Mouse (Mus musculus) spleen, postnatal 4 days (tissue): ENCODE results near the gene Ctsf.
"Not testable (repeated sequence)": the region's sequence is repeated elsewhere in the genome, so short reads cannot be mapped to it uniquely, and the experiment has no call there.

Experiments
- DNase-seq, 2 experiments: peaks; one replicate each; pipeline ENCODE4 v3.0.0; 2022; ENCODE audit warnings: low spot score in 2 of 2

Gene Ctsf

DNA sequence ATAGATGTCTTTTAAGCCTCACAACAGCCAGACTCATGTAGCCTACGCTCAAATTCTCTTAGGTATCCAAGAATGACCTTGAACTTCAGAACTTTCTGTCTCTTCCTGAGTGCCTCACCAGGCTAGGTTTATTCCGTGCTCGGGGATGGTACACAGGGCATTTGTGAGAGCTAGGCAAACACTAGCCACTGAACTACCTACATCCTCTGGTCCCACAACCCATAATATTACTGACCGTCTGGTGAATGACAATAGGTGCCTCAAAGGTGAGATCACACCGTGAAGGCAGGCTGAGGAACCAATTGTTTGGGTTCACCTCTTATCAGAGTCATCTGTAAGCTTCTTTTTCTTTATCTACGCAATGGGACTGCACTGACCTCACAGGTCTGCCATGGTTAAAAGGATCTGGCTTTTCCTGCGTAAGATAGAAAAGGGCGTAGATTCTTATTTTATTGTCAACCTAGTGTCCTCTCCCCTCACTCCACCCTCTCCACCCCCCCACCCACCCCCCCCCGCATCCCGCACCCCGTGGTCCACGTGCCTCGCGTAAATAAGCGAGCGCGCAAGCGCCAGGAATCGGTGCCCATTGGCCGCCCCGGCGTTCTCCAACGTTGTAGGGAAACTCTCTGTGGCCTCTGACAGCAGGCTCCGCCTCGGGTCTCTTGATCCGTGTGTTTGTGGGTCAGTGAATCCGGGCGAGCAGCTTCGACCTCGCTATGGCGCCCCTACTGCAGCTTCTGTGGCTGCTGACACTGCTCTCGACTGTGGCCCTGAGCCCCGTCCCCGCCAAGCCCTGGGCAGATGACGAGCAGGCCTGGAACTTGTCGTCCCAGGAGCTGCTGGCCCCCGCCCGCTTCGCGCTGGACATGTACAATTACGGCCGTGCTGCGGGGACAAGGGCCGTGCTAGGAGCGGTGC lies at the start of gene Ctsf:
Gene Ctsf (plus strand): TSS at position 579 of the 918 bp plus-strand sequence.
- DNase-seq, result peak; percentile 73 to 81

DNA sequence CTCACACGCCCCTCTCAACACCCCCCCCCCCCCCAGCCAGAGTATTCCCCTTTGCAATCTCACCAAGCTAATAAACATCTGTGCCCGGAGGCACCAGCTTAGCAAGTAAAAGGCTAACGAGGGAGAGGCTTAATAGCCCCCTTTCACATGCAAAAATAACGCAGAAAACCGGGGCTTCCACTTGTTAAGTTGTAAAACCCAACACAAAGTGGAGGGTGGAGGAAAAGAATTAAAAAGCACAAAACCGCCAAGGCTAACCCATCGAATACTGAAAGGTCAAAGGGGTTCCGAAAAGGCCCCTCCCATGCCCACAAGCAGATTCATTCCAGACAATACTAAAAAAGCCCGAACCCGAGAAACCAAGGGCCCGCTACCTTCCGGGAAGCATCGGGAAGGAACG lies 44.6 kb upstream of the Ctsf start:
- no peak for DNase-seq

DNA sequence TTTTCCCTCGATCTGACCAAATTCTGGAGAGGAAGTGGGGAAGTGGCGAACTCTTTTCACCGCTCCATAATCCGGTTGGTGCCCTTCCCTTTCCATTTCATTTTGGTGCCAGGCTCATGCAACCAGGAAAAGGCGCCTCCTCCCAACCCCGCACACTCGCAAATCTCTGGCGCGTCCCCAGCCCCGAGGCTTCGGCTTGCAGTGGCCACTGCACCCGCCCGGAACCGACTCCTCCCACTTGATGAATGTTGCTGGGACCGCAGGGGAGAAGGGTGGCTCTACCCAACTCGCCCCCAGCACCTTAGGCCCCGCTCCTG lies 44.2 kb upstream of the Ctsf start:
- no peak for DNase-seq

DNA sequence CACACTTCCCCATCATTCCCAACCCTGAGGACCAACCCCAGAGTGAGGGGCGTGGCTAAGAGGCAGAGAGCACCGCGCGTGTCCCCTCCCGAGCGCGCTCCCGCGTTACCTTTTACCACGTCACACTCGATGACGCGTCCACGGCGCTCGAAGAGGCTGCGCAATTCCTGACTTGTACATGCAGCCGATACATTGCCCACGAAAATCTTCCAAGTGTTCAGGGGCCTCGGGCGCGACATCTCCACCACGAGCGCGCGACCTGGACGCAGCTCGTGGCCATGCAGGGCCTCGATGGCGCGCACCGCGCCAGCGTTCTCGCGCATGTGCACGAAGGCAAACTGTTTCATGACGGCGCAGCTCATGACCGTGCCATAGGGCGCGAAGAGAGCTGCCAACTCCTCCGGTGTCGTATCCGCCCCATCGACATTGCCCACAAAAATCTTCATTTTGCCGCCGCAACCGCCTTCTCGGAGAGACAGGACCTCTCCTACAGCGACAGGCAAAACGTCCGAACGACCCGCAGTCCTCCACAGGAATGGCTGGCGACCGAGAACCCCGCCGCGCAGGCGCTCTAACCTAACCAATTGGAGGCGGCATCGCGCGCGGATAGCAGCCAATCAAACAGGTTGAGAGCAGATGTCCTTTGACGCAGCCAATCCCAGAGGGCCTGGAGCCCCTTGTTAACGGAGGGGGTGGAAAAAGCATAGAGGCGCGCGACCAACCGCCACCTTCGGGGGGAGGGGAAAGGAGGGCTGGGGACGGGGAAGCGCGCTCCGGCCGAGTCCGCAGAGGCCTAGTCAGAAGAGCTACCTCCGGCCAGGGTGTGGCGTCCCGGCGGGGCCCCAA lies 43.6 kb upstream of the Ctsf start, which contains the start of the genes Gm21992 and Rbm14:
Gene Gm21992 (minus strand): TSS at position 550 of the 846 bp plus-strand sequence.
Gene Rbm14 (minus strand): TSS at position 572 of the 846 bp plus-strand sequence.
- DNase-seq, result peak; percentile 97 to 98

DNA sequence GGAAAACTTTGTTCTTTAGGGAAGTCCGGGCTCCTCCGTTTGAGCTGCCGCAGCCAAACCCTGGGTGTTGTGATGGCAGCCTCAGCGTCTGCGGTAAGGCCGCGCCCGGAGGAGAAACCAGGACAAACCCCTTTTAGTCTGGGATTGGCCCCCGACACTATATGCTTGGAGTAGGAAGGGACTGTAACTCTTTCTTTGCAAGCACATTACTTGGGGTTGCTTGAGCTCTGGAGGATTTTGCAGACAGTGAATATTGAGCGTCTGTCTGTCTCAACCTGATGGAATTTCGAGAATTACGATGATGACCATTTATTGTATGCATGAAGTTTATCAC lies 43.1 kb upstream of the Ctsf start:
- DNase-seq, result no peak

DNA sequence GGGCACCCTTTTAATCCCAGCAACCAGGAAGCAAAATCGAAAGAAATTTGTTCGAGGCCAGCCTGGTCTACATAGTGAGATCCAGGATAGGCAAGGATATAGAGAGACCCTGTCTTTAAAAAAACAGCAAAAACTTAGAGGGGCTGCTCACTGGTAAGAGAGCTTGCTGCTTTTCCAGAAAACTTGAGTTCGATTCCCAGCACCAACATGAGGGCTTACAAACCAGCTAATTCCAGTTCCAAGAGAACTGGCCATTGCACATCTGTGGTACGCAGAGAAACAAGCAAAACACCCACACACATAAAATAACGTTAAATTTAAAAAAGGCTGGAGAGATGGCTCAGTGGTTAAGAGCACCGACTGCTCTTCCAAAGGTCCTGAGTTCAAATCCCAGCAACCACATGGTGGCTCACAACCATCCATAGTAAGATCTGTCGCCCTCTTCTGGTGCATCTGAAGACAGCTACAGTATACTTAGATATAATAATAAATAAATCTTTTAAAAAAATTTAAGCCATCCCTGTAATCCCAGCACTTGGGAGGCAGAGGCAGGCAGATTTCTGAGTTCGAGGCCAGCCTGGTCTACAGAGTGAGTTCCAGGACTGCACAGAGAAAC lies 42.5 kb upstream of the Ctsf start:
- DNase-seq, result not testable (repeated sequence)

DNA sequence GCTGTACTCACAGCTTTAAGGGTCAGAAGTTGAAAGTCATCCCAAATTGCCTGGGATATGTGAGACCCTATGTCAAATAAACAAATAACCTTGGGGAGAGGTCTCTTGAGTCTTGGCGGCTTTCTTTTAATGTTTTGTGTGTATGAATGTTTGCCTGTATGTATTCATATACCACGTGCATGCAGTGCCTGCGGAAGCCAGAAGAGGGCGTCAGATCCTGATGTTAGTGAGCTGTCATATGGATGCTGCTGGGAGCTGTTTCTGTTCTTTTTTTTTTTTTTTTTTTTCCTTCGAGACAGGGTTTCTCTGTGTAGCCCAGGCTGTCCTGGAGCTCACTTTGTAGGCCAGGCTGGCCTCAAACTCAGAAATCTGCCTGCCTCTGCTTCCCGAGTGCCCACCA lies 41.9 kb upstream of the Ctsf start:
- DNase-seq, result peak; percentile 55 to 77

DNA sequence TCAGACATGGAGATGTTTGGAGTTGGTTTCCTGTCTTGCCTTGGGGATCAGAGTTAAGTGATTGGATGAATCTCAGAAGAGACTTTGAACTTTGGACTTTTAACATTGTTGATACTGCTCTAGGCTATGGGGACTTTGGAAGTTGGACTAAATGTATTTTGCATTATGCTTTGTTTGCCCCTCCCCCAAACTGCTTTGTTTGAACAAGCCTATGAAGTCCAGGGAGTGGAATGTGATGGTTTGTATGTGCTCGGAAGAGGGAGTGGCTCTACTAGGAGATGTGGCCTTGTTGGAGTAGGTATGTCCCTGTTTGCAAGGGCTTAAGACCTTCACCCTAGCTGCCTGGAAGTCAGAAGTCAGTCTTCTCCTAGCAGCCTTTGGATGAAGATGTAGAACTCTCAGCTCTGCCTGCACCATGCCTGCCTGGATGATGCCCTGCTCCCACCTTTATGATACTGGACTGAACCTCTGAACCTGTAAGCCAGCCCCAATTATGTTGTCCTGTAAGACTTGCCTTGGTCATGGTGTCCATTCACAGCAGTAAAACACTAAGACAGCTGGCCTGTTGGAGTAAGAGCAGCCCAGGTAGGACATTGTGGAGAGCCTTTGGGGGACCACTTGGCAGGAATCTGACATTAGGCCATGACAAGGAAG lies 37.6 kb upstream of the Ctsf start:
- no peak for DNase-seq

DNA sequence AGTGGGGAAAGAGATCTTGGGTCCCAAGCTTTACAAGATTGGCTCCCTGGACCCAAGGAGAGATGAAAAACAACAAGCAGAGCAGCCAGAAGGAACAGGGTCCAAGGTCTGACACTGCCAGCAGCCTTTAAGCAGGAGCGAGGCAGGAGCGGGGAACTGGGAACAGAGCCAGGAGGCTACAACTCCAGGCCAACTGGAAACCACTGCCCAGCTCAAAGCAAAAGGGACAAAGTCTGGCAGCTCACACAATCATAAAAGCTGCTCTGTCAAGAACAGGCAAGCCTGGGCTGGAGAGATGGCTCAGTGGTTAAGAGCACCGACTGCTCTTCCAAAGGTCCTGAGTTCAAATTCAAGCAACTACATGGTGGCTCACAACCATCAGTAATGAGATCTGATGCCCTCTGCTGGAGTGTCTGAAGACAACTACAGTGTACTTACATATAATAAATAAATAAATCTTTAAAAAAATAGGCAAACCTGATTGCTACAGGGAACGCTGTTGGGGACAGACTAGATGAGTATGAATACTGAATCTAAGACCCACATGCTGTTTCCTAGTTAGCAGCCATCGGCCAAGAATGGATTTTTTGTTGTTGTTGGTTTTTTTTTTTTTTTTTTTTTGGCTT lies 34.1 kb upstream of the Ctsf start:
- no peak for DNase-seq

DNA sequence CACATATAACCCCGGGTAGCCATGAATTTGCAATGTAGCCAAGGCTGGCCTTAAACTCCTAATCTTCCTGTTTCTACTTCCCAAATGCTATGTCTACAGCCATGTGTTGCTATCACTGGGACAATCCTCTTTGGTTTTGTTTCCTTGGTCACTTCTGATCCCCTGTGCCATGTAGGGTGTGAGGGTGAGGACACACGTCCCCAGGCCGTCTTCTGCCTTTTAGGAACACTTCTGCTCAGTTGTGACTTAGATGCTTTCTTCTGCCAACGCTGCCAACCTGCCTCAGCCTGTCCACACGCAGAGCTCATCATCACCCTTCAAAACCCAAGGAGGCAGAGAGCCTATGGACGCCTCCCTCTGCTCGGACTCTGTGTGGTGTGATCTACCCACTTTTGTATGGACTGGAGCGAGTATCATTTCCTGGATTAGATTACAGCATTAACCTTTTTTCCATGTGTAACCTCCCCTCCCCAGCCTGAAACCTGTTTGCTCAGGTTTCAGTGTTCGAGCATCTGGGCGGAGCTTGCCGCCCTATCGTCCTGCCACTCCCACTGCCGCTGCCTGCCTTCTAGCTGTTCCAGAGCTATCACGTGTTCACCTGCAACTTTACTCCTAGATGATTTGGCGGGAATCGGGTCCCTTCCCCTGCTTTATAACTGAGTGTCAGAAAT lies 26.4 kb upstream of the Ctsf start:
- no peak for DNase-seq

DNA sequence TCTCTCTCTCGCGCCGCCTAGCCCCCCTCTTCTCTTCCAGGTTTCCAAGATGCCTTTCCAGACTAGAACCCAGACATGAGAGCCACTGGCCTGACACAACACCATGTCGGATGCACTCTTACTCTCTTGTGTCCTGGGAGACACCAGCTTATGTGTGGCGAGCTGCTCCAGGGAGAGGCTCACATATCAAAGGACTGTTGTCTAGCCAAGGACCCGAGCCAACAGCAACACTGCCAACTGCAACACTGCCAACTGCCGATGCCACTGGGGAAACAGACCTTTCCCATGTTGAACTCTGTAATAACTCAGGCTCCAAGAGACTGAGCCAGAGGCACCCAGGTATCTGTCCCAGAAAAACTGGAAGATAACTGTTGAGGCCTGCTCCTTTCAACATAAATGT lies 25.8 kb upstream of the Ctsf start:
- DNase-seq, result no peak

DNA sequence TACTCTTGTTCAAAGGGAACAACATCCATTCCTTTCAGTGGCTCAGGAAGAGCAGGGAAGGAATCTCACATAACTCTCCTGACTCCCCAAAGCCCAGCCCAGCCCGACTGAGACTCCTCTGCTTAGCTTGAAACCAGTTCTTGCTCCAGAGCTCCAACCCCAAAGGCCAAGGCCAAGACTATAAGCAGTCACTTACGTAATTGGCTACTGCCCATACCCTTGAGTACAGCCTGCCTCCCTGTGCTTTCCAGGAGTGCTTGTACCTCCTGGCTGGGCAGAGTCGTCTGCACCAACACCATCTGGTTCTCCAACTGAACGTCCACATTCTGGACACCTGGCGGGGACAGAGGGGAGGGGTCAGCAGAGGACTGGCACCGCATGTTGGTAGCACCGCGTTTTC lies 21.0 kb upstream of the Ctsf start:
- no peak for DNase-seq

DNA sequence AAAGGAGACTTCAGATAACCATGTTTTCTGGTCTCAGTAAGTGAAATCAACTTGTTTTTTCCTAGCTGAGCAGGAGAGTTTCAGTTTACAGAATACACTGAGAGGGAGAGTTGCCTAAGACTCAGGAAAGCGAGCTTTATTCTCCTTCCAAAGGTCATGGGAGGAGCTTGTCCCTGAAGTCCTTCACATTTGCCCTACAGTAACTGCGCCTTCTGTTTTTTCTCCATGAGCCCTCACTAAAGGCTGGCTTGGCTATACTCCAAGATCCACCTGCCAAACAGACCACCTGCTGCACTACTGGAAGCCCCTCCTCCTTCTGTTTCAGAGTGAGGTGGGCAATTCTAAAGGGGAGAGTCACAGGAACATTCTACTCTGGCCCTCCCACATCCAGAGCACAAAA lies 18.8 kb upstream of the Ctsf start:
- DNase-seq, result no peak

DNA sequence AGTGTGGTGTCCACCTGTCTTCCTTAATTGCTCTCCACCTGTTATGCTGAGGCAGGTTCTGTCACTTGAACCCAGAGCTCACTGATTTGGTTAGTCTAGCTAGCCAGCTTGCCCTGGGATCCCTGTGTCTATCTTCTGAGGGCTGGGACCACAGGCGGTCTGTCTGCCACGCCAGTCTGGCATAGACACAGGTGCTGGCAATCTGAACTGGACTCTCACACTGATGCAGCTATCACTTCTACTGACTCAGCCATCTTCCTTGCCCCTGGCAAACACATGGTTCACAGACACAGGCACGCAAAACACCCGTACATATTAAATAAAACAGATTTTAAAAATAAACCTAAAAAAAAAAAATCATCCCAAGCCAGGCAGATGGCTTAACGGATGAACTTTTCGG lies 17.9 kb upstream of the Ctsf start:
- DNase-seq, result no peak

DNA sequence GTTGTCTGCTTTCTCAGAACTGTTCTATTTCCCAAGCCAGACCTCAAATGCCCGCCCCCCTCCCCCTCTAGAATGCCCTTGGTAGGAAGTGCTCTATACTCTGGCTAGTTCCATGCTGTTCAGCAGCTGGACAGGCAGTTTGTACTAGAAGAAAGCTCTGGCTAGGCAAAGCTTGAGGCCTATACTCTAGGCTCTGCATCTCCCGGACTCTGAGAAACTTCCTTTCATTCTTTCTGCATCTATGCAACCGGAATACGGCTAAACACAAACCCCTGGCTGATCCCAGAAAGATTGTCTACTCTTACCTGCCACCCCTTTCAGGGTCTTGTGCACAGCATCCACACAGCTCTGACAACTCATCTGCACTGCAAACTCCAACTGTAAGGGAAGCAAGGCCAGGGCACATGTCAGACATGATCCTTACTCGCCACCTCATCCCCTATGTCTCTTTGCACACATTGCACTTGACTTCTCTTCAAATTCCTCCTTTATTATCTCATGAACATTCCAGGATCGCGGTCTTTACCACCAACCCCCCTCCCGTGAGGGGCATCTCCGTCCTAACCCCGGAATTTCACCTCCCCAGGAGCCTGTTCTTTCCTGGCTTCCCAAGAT lies 16.3 kb upstream of the Ctsf start:
- DNase-seq, result no peak

DNA sequence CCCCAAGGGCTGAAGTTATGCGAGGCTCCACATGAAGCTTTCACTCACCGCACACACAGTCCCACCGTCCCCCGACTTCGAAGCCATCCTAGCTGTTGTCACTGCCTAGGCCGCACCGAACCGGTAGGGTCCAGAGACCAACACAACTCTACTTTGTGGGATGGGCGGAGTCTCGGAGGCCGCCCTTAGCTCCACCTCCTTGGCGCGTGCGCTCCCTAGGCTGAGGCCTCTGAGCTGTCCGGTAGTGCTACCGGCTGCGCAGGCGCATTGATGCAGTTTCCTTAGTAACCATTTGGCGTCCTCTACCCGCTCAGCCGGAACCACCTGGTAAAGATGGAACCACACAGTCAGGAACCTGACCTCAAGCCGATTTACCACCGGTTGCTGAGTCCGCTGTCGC lies 15.8 kb upstream of the Ctsf start, which contains the start of the genes Ccs and Ccdc87:
Gene Ccs (minus strand): TSS at position 184 of the 400 bp plus-strand sequence.
Gene Ccdc87 (plus strand): TSS at position 218 of the 400 bp plus-strand sequence.
- DNase-seq, result peak; percentile 95 to 97

DNA sequence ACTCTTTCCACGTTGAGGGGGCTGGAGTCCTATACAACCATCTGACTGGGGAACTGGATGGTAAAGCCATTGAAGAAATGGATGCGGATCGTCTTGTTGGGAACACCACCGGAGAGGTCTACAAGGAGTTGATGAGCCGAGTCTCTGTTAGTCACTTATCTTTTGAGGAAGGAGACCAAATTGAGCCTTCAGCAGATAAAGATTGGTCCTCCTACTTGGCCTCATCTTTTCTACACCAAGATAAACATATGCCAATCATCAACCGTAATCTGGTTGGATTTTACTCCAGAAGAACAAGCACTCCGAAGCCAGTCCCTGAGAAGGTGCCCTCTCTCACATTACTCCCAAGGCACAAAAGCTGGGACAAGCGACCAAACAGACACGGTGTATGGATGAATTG lies 14.1 kb upstream of the Ctsf start:
- no peak for DNase-seq

DNA sequence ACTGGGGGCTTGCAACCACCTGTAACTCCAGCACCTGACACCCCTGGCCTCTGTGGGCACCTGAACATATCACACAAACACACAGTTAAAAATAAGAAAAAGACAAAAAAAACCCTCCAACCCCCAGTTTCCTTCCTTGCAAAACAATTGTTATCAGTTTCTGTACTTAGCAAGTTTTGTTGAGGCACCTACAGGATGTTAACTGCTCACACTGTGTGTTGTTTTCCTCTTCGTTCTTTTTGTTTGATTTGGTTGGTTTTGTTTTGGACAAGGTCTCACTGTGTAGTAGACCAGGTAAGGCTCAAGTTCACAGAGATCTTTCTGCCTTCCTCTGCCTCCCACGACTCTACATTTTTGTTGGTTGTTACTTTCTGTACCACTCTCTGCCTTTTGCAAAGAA lies 12.3 kb upstream of the Ctsf start:
- no peak for DNase-seq

DNA sequence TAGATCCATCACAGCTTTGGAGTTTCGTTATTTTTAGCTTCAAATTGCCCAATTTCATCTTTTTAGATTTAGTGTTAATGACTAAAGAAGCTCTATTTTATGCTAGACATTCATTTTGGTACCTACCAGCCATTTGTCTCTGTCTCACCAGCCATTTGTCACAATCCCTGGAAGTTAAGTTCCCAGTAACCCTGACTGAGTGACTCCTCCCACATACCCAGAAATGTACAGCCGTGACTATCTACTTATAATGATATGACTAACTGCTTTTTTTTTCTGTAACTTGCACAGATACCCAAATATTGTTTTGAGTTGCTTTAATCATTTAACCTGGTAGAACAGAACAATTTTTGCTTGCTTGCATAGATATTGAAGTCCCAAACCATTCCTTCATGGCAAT lies 9.1 kb upstream of the Ctsf start:
- DNase-seq, result no peak

DNA sequence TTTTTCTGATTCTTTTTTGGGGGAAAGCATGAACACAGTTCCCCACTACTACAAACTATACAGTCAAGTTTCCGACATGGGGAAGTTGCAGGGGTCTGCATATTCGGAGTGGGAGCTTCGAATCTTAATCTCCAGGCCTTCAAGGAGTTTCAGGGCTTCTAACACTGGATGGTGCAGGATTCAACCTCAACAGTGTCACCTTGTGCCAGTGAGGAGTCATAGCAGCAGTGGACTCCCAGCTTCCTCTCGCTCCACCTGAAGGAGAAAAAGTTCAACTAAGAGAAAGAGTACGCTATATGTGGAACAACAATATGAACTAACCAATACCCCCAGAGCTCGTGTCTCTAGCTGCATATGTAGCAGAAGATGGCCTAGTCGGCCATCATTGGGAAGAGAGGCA lies 7.4 kb upstream of the Ctsf start:
- no peak for DNase-seq
